Mouse (Mus musculus) heart, embryonic 15.5 days (tissue): ENCODE results near the gene Dexi. TPM values are rescaled to one million over a fixed set of nuclear protein-coding genes. Genes with fewer than 3 reads are reported as not detected.

Experiments
- polyA plus RNA-seq: library from polyadenylated mRNA; unstranded; fragments of >200 nt; fragmentation: Nextera tagmentation; extraction: Ambion mirVana; gene quantifications from 2 replicates; pipeline ENCODE4 v1.2.1, GENCODE M21; 2015

Gene Dexi
- polyA plus RNA-seq, 1 experiment from 2014 or later = 15.0 TPM

Other genes starting within 250 kb of the Dexi start
- 44.6 and 49.1 TPM in 2 replicates for gene Emp2, start 229.1 kb downstream of the Dexi start, polyA plus RNA-seq
- 0.87 and 1.1 TPM in 2 replicates for gene Tekt5, start 147.6 kb downstream of the Dexi start, polyA plus RNA-seq
- gene Nubp1, start 131.1 kb downstream of the Dexi start, polyA plus RNA-seq = 28.7 and 39.4 TPM in 2 replicates
- gene Tvp23a, start 95.7 kb downstream of the Dexi start, polyA plus RNA-seq = 3.4 and 5.4 TPM in 2 replicates
- gene Ciita, start 63.0 kb downstream of the Dexi start, polyA plus RNA-seq = 0.53 and 2.4 TPM in 2 replicates
- gene Clec16a, start 2.3 kb upstream of the Dexi start, polyA plus RNA-seq = 29.9 and 30.4 TPM in 2 replicates
- 5.1 and 8.3 TPM in 2 replicates for gene Socs1, start 242.5 kb upstream of the Dexi start, polyA plus RNA-seq
- gene Tnp2, start 245.6 kb upstream of the Dexi start, polyA plus RNA-seq = not detected in 2 replicates
- gene Prm3, start 247.9 kb upstream of the Dexi start, polyA plus RNA-seq = not detected in 2 replicates